8 mouse cellular contexts compared by ENCODE assay signal in the genomic region with DNA sequence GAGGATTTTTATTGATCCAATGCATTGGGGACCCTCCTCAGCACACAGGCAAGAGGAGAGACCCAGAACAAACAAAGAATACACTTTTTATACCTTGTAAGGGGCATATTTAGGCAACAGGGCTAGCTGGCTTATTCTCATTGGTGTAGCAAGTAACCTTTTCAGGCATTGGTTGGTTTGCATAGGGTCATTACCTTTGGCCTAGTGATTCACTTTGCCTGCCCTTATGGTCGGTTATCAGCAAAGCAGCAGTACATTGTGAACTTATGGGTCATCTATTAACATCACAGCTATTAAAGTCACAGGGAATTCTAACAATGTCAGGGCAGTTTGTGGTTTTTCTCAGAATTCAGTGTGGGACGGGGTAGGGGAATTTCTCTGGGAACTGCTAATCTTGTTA. TPM values are rescaled to one million over a fixed set of nuclear protein-coding genes. Genes with fewer than 3 reads are reported as not detected.
DNase-seq lines count a peak whose midpoint lies in the region; ATAC-seq and TF ChIP-seq lines count a peak whose summit lies in the region.
"Not testable (repeated sequence)": the region's sequence is repeated elsewhere in the genome, so short reads cannot be mapped to it uniquely, and the experiment has no call there.
"Had no signal": no experiment of that assay in that cellular context is flagged by ENCODE, and none has a peak within 500 bp of the region (broad histone marks: within the 10 kb centered on the region; RNA-seq: fewer than 3 reads in every experiment).

No protein-coding gene starts in this region.

- H3K9me3 ChIP-seq in liver, postnatal 0 days (ENCODE audit: low read length); midbrain, embryonic 11.5 days (ENCODE audit: control insufficient read depth, low read length): not testable (repeated sequence)

- H3K36me3 ChIP-seq in kidney, adult 2 months (ENCODE audit: control insufficient read depth, insufficient read depth, low read length); liver, postnatal 0 days (replicated peaks; ENCODE audit: insufficient read depth, low read length); midbrain, embryonic 11.5 days (ENCODE audit: control insufficient read depth, insufficient read depth, low read length): not testable (repeated sequence)

- H3K27ac ChIP-seq in kidney, adult 2 months (ENCODE audit: insufficient read depth, low read depth, low read length); midbrain, embryonic 11.5 days (ENCODE audit: low read depth, low read length): not testable (repeated sequence)
- peak overlapping the region; percentile 18; the same call in 1 of the 2 replicates for H3K27ac ChIP-seq in liver, postnatal 0 days (ENCODE audit: low read depth)

- DNase-seq in Muller cell, postnatal 12 days (ENCODE audit: inconsistent ontology term), result peak; percentile 56
- DNase-seq in kidney, adult 2 months, result peak; percentile 1
- DNase-seq in liver, postnatal 0 days, result not testable (repeated sequence)
- DNase-seq in midbrain, embryonic 11.5 days (ENCODE audit: low spot score, missing footprints), result peak; percentile 65
- DNase-seq in yolk sac, embryonic 10.5 days (ENCODE audit: low spot score), result peak; percentile 59

- not testable (repeated sequence) for H3K4me1 ChIP-seq in kidney, adult 2 months (ENCODE audit: control insufficient read depth, insufficient read depth, low read length); liver, postnatal 0 days (ENCODE audit: insufficient read depth); midbrain, embryonic 11.5 days (ENCODE audit: control insufficient read depth, insufficient read depth, low read length)

- WGBS in kidney, adult 2 months, result 56% methylated on average over 2 of the region's 2 CpGs
- 47% methylated on average over 2 of the region's 2 CpGs for WGBS in liver, postnatal 0 days (ENCODE audit: insufficient replicate concordance)
- 88% methylated on average over 2 of the region's 2 CpGs for WGBS in midbrain, embryonic 11.5 days

- TF ChIP-seq CTCF in kidney, adult 2 months (conservative IDR thresholded peaks at IDR 0.05; ENCODE audit: insufficient read depth, insufficient read length, low read depth, low read length); liver, postnatal 0 days (IDR thresholded peaks at IDR 0.05; ENCODE audit: low read depth): not testable (repeated sequence)

- TF ChIP-seq EP300 in liver, postnatal 0 days (IDR thresholded peaks at IDR 0.05; ENCODE audit: low read depth), result not testable (repeated sequence)

- not testable (repeated sequence) for H3K4me2 ChIP-seq in liver, postnatal 0 days (ENCODE audit: low read depth, low read length); midbrain, embryonic 11.5 days

- not testable (repeated sequence) for H3K9ac ChIP-seq in liver, postnatal 0 days (replicated peaks); midbrain, embryonic 11.5 days (ENCODE audit: low read length)

- not testable (repeated sequence) for H3K4me3 ChIP-seq in kidney, adult 2 months (ENCODE audit: insufficient read depth, low read depth, low read length); liver, postnatal 0 days (ENCODE audit: low read depth, low read length); midbrain, embryonic 11.5 days (ENCODE audit: low read depth, low read length)

- peak; percentile 74 for ATAC-seq in liver, postnatal 0 days
- ATAC-seq in midbrain, embryonic 11.5 days (ENCODE audit: low FRiP score), result not testable (repeated sequence)

- not testable (repeated sequence) for TF ChIP-seq POLR2A in kidney, adult 2 months (IDR thresholded peaks at IDR 0.05; ENCODE audit: low read depth, low read length)

- not testable (repeated sequence) for H3K27me3 ChIP-seq in kidney, adult 2 months (replicated peaks; ENCODE audit: control insufficient read depth, insufficient read depth, low read length); liver, postnatal 0 days (ENCODE audit: insufficient read depth, low read length); midbrain, embryonic 11.5 days (ENCODE audit: control insufficient read depth, insufficient read depth, low read length)

RNA-seq across cellular contexts. Expression of a gene that starts 28.4 kb away (rescaled TPM):
- 13.8 and 19.3 TPM in 2 replicates for polyA plus RNA-seq in kidney, adult 2 months (2012; rRNA removed)
- 7.0 and 7.1 TPM in 2 replicates for polyA plus RNA-seq in liver, postnatal 0 days (2015; fragmentation: Nextera tagmentation; extraction: Ambion mirVana)
- polyA plus RNA-seq in midbrain, embryonic 11.5 days (2014; fragmentation: Nextera tagmentation; extraction: Ambion mirVana), result 21.3 and 21.9 TPM in 2 replicates
- polyA plus RNA-seq: activated CD4-positive, CD25-positive, alpha-beta regulatory T cell, adult 4 months; CD4-positive, CD25-positive, alpha-beta regulatory T cell, adult 4 months; G1E had no signal
